Mouse (Mus musculus) kidney, adult 2 months (tissue): ENCODE results near the gene Tbc1d16. TPM values are rescaled to one million over a fixed set of nuclear protein-coding genes. Genes with fewer than 3 reads are reported as not detected.

Experiments used
- DNase-seq: peaks from one replicate; pipeline ENCODE4 v3.0.0; 2021
- H3K27ac ChIP-seq: fragments of 200-500 bp; 2 replicates; pipeline ENCODE4 v1.5.1; 2012; ENCODE audit warnings: low read depth, low read length, control low read depth, inconsistent platforms; ENCODE audit not compliant: insufficient read depth
- H3K27me3 ChIP-seq: fragments of 200-500 bp; replicated peaks from 2 replicates; pipeline ENCODE4 v1.6.1; 2012; ENCODE audit warnings: mild to moderate bottlenecking, moderate library complexity, low read length, inconsistent platforms; ENCODE audit not compliant: control insufficient read depth, insufficient read depth
- H3K36me3 ChIP-seq: fragments of 200-500 bp; 2 replicates; pipeline ENCODE4 v1.6.1; 2012; ENCODE audit warnings: mild to moderate bottlenecking, moderate library complexity, low read length, inconsistent platforms; ENCODE audit not compliant: control insufficient read depth, insufficient read depth
- H3K4me1 ChIP-seq: fragments of 200-500 bp; 2 replicates; pipeline ENCODE4 v1.6.1; 2011; ENCODE audit warnings: low read length; ENCODE audit not compliant: control insufficient read depth, insufficient read depth
- H3K4me3 ChIP-seq: fragments of 200-500 bp; 2 replicates; pipeline ENCODE4 v1.5.1; 2011; ENCODE audit warnings: mild to moderate bottlenecking, low read depth, low read length, control low read depth; ENCODE audit not compliant: insufficient read depth
- CTCF ChIP-seq: fragments of 200-500 bp; conservative IDR thresholded peaks from 2 replicates; pipeline ENCODE4 v1.5.1; 2011; ENCODE audit warnings: low read depth, mild to moderate bottlenecking, control low read depth, low read length, moderate library complexity, mixed read lengths; ENCODE audit not compliant: insufficient read depth, insufficient read length
- POLR2A ChIP-seq: fragments of 200-500 bp; IDR thresholded peaks from one replicate; pipeline ENCODE4 v1.6.1; 2011; ENCODE audit warnings: low read depth, low read length, control low read depth
- WGBS: fragments of 180-500 bp; shearing (Covaris S2); methylation state at CpG from one replicate; pipeline ENCODE4 v1.1.7; 2018; 5-methylcytosine and 5-hydroxymethylcytosine counted together
- polyA plus RNA-seq: library from polyadenylated mRNA; depleted of rRNA; stranded (reverse); fragments of >200 nt; gene quantifications from 2 replicates; pipeline ENCODE4 v1.2.3, GENCODE M21; 2012

The Tbc1d16 gene
- polyA plus RNA-seq, 1 experiment, result 25.2 TPM

DNA sequence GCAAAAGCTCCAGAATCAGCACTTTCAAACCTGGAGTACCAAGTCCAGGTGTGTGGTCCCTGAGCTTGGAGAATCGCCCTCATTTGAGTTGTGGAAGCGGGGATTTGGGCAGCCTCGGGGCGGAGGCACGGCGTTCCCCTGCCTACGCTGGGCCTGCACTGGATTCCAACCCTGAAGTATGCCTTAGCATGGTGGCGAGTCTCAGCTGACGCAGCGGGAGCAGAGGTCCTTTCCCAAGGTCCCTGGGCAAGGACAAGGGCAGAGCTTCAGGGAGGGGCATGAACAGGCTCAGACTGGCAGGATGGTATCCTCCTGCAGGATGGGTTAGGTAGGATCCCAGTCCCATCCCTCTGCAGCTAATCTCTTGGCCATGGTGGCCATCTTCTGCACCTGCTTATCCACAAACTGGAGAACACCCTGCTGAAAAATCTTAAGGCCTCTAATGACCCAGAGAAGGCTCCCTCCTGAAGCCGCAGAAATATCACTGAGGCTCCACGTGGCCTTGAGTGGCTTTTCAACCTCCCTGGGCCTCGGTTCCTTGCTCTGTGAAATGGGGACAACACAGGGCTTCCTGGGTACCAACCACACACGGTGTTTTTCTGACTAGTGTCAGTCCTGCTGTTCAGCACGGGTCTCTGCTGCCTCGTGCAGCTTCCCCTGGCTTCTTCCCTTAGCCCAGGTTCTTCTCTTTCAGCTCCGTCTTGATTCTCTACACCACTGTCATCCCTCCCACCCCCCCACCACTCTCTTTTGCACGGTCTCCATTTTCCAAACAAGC is 98.8 kb downstream of the Tbc1d16 start:
- TF ChIP-seq POLR2A (no peak), CTCF (no peak)
- Histone ChIP-seq H3K27me3 (no peaks in the 10 kb centered on the region), H3K27ac (no peak overlapping the region), H3K4me3 (no peak overlapping the region), H3K4me1 (peaks cover 32% of the 10 kb centered on the region), H3K36me3 (no peaks in the 10 kb centered on the region)
- peak; percentile 61 for DNase-seq
- 59% methylated on average over 18 of the region's 18 CpGs for WGBS

- WGBS, result 66% methylated on average over 11 of the region's 11 CpGs
- H3K4me1 ChIP-seq, result peaks cover 32% of the 10 kb centered on the region
Observed at GRCm38 (mm10) chr11:119128668-119129280, 99.5 kb downstream of the Tbc1d16 start.

DNA sequence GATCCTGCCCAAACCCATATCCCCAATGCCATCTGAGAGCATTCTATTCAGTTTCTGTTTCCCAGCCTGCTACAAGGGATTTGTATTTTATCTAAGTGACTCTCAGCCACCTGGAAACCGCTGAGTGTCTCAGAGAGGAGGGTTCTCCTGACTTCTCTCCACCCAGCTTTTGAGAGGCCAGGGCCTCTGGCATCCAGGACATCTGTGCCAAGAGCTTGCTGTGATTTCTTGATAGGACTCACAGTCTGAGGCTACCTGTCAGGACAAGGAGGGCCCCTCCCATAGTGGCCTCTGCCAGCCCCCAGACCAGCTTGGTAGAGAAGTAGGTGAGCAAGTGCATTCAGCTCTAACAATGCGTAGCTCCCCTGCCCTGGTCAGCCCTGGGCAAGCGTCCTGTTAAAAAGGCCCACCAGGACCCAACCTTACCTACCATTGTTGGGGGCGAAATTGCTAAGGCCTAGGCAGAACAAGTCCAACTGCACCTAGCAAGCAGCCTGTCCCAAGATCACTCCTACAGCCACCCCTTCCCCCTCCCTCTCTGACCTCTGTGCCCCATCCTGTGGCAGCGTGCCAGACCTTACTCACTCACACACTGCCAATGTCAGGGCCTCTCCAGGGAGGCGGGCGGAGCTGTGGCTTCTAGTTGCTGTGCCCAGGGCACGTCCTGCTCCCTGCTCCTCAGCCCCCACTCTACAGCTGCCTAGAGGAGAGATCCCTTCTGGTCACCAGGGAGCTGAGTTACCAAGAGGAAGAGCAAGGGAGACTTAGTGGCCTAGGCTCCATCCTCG is 100.4 kb downstream of the Tbc1d16 start:
- Histone ChIP-seq H3K4me3 (no peak overlapping the region), H3K4me1 (peaks cover 25% of the 10 kb centered on the region), H3K27me3 (no peaks in the 10 kb centered on the region), H3K36me3 (no peaks in the 10 kb centered on the region), H3K27ac (peak overlapping the region; percentile 47)
- WGBS, result 31% methylated on average over 9 of the region's 9 CpGs
- DNase-seq, result peak; percentile 97
- TF ChIP-seq POLR2A (no peak), CTCF (0 out of 2 replicates have a peak, but pooled peaks have one; percentile 10)

More at GRCm38 (mm10) chr11:119128668-119129280, 99.5 kb downstream of the Tbc1d16 start:
- no peak overlapping the region for H3K27ac ChIP-seq
- DNase-seq, result no peak
- TF ChIP-seq POLR2A, result no peak
- no peak for TF ChIP-seq CTCF
- H3K27me3 ChIP-seq, result no peaks in the 10 kb centered on the region
- no peak overlapping the region for H3K4me3 ChIP-seq
- H3K36me3 ChIP-seq, result no peaks in the 10 kb centered on the region

GRCm38 (mm10) chr11:119127147-119127546 is 101.2 kb downstream of the Tbc1d16 start:
- no peak overlapping the region for H3K4me3 ChIP-seq
- peaks cover 25% of the 10 kb centered on the region for H3K4me1 ChIP-seq
- no peak for TF ChIP-seq CTCF
- no peak for TF ChIP-seq POLR2A
- H3K27ac ChIP-seq, result peak overlapping the region; percentile 47
- H3K27me3 ChIP-seq, result no peaks in the 10 kb centered on the region
- DNase-seq, result peak; percentile 57
- WGBS, result 17% methylated on average over 12 of the region's 12 CpGs
- no peaks in the 10 kb centered on the region for H3K36me3 ChIP-seq

- Histone ChIP-seq H3K36me3 (no peaks in the 10 kb centered on the region), H3K27ac (peak overlapping the region; percentile 47), H3K4me3 (no peak overlapping the region), H3K27me3 (no peaks in the 10 kb centered on the region), H3K4me1 (peaks cover 25% of the 10 kb centered on the region)
- 7% methylated on average over 23 of the region's 23 CpGs for WGBS
- TF ChIP-seq CTCF, result peak; percentile 71
- TF ChIP-seq POLR2A, result no peak
- DNase-seq, result peak; percentile 98
Observed at GRCm38 (mm10) chr11:119125929-119126861, 102.1 kb downstream of the Tbc1d16 start.

DNA sequence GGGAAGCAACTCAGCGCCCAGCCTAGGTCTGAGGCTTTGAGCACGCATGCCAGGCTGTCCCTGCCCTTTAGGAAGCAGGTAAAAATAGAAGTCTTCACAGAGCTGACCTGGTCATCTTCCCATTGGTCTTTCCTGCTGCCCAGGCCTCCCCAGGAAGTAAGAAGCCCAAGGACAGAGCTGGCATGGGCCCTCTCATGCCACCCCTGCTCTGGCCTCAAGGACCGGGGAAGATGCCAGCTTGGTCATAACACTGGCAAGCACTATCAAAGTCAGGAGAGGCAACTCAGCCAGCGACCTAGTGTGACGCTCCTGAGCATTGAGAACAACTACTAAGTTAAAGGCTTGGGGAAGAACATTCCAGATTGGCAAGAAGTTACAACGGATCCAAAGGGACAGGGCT is 103.8 kb downstream of the Tbc1d16 start:
- DNase-seq, result peak; percentile 24
- TF ChIP-seq POLR2A (no peak), CTCF (no peak)
- H3K27me3 ChIP-seq, result no peaks in the 10 kb centered on the region
- no peak overlapping the region for H3K27ac ChIP-seq
- no peak overlapping the region for H3K4me3 ChIP-seq
- peaks cover 25% of the 10 kb centered on the region for H3K4me1 ChIP-seq
- WGBS, result 93% methylated on average over 6 of the region's 6 CpGs
- H3K36me3 ChIP-seq, result no peaks in the 10 kb centered on the region
